Mouse (Mus musculus): Measurements from ENCODE around the gene Asb6. TPM values are rescaled to one million over a fixed set of nuclear protein-coding genes. Genes with fewer than 3 reads are reported as not detected.
A peak's percentile ranks its signal among the peaks of the same experiment; 100 is the strongest.

Asb6 gene
- polyA plus RNA-seq, 1 experiment from 2014 or later: 13.0 TPM

DNA sequence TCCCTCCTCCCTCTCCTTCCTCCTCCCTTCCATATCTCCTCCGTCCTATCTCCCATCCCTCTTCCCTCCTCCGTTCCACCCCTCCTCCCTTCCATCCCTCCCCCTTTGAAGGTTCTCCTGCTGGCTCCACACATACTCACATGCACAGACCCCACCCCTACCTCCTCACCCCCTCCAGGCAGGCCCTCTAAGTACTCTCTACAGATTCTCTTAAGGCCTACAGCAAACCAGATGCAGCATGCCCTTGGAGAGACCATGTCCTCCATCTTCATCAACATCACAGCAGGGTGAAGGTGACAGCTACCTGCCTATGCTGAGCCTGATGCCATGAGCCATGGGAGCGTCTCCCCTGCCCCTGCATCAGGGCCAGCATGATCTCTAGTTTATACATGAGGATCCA is 52.9 kb downstream of the Asb6 start:
- Histone ChIP-seq H3K36me3 (ENCODE audit: control insufficient read depth, insufficient read depth) (no peaks in the 10 kb centered on the region), H3K4me1 (replicated peaks; ENCODE audit: control insufficient read depth, insufficient read depth, low read length) (no peaks in the 10 kb centered on the region), H3K9ac (ENCODE audit: low read depth, low read length) (no peak overlapping the region), H3K9me3 (ENCODE audit: control insufficient read depth) (no peaks in the 10 kb centered on the region), H3K4me2 (replicated peaks; ENCODE audit: low read depth) (no peak overlapping the region), H3K4me3 (ENCODE audit: low read depth, low read length) (no peak overlapping the region), H3K27ac (ENCODE audit: low read depth, low read length) (no peak overlapping the region), H3K27me3 (replicated peaks; ENCODE audit: control insufficient read depth, insufficient read depth, low read length) (no peaks in the 10 kb centered on the region; the same call in 1 of the 2 replicates)
- ATAC-seq: no peak
- TF ChIP-seq CTCF (IDR thresholded peaks at IDR 0.05; ENCODE audit: low read depth): no peak
- 80% methylated on average over 3 of the region's 3 CpGs for WGBS

DNA sequence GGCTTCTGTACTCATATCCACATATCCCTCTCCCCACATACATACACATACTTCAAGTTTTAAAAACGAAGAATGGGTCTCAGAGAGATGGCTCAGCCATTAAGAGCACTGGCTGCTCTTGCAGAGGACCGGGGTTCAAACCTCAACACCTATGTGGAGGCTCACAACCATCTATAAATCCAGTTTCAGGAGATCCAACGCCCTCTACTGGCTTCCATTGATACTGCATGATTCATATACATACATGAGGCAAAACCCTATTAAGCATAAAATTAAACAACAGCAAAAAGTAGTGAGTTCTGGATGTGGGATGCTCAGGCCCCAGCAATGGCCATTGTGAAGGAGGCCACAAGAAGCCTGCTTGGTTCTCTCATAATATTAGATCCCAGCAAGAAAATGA is 54.2 kb downstream of the Asb6 start:
- ATAC-seq: no peak
- H3K27me3 ChIP-seq (replicated peaks; ENCODE audit: control insufficient read depth, insufficient read depth, low read length): no peaks in the 10 kb centered on the region; the same call in 1 of the 2 replicates
- no peak overlapping the region for H3K4me2 ChIP-seq (replicated peaks; ENCODE audit: low read depth)
- peak; percentile 52 for TF ChIP-seq CTCF (IDR thresholded peaks at IDR 0.05; ENCODE audit: low read depth)
- H3K4me1 ChIP-seq (replicated peaks; ENCODE audit: control insufficient read depth, insufficient read depth, low read length): peaks cover 5% of the 10 kb centered on the region; the same call in 1 of the 2 replicates
- WGBS: 60% methylated on average over 3 of the region's 3 CpGs
- H3K9ac ChIP-seq (ENCODE audit: low read depth, low read length): no peak overlapping the region
- H3K36me3 ChIP-seq (ENCODE audit: control insufficient read depth, insufficient read depth): no peaks in the 10 kb centered on the region
- no peak overlapping the region for H3K27ac ChIP-seq (ENCODE audit: low read depth, low read length)
- no peak overlapping the region for H3K4me3 ChIP-seq (ENCODE audit: low read depth, low read length)
- no peaks in the 10 kb centered on the region for H3K9me3 ChIP-seq (ENCODE audit: control insufficient read depth)

DNA sequence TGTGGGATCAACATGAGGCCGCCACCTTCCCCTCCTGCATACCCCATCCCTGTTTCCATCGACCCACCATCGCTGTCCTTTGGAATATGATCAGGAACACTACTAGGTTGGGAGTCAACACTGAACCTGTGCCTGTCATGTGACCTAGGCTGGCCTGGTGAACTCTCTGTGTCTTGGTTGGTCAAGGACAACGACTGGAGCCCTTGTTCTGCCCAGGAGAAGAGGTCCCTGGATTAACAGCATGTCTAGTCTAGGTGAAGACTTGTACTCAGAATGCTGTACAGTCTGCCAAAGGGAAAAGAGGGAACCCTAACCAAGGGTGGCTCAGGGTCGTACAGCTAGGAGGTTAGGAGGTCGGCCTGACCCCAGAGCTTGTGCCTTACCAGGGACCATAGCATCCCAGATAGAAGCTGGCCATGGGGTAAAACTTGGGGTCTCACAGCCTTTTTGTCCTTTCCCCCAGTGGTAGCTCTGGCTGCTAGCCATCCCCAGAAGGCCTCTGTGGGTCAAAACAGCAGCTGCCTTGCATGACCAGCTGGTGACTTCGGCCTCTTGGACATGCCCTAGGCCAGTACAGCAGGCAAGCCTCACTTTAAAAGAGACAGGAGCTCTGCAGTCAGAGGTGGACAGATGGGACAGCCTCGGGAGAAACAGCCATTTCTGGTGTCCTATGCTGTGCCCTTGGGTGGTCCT is 56.7 kb downstream of the Asb6 start:
- Histone ChIP-seq H3K4me1 (replicated peaks; ENCODE audit: control insufficient read depth, insufficient read depth, low read length) (peaks cover 5% of the 10 kb centered on the region; the same call in 1 of the 2 replicates), H3K9me3 (ENCODE audit: control insufficient read depth) (no peaks in the 10 kb centered on the region), H3K4me2 (replicated peaks; ENCODE audit: low read depth) (no peak overlapping the region), H3K4me3 (ENCODE audit: low read depth, low read length) (no peak overlapping the region), H3K9ac (ENCODE audit: low read depth, low read length) (no peak overlapping the region), H3K27me3 (replicated peaks; ENCODE audit: control insufficient read depth, insufficient read depth, low read length) (no peaks in the 10 kb centered on the region; the same call in 1 of the 2 replicates), H3K27ac (ENCODE audit: low read depth, low read length) (no peak overlapping the region), H3K36me3 (ENCODE audit: control insufficient read depth, insufficient read depth) (no peaks in the 10 kb centered on the region)
- 77% methylated on average over 8 of the region's 8 CpGs for WGBS
- no peak for TF ChIP-seq CTCF (IDR thresholded peaks at IDR 0.05; ENCODE audit: low read depth)
- ATAC-seq: no peak

Other genes with a start within 250 kb of the Asb6 start
- 0.53 and 0.63 TPM in 2 replicates for gene Cstad, start 235.3 kb downstream of the Asb6 start, polyA plus RNA-seq (2015; fragmentation: Nextera tagmentation; extraction: Ambion mirVana)
- gene 1700001O22Rik, start 26.7 kb downstream of the Asb6 start, polyA plus RNA-seq (2015; fragmentation: Nextera tagmentation; extraction: Ambion mirVana): 0.58 and 0.60 TPM in 2 replicates
- gene Ntmt1, start 22.5 kb downstream of the Asb6 start, polyA plus RNA-seq (2015; fragmentation: Nextera tagmentation; extraction: Ambion mirVana): 45.3 and 50.5 TPM in 2 replicates
- 0.64 and 0.74 TPM in 2 replicates for gene Prrx2, start 4.6 kb upstream of the Asb6 start, polyA plus RNA-seq (2015; fragmentation: Nextera tagmentation; extraction: Ambion mirVana)
- 2.8 and 3.6 TPM in 2 replicates for gene Ptges, start 99.5 kb upstream of the Asb6 start, polyA plus RNA-seq (2015; fragmentation: Nextera tagmentation; extraction: Ambion mirVana)
- 13.3 and 14.6 TPM in 2 replicates for gene Tor1b, start 122.6 kb upstream of the Asb6 start, polyA plus RNA-seq (2015; fragmentation: Nextera tagmentation; extraction: Ambion mirVana)
- gene Tor1a, start 137.6 kb upstream of the Asb6 start, polyA plus RNA-seq (2015; fragmentation: Nextera tagmentation; extraction: Ambion mirVana): 90.3 and 95.4 TPM in 2 replicates
- gene BC005624, start 151.9 kb upstream of the Asb6 start, polyA plus RNA-seq (2015; fragmentation: Nextera tagmentation; extraction: Ambion mirVana): 28.2 and 29.3 TPM in 2 replicates
- 4.0 and 5.2 TPM in 2 replicates for gene Usp20, start 151.9 kb upstream of the Asb6 start, polyA plus RNA-seq (2015; fragmentation: Nextera tagmentation; extraction: Ambion mirVana)

Measured in intestine, postnatal 0 days (tissue).